Mouse (Mus musculus) E14TG2a.4 (cell line): ENCODE measurements around the gene Kcnh5.
A peak's percentile ranks its signal among the peaks of the same experiment; 100 is the strongest.

Experiments used
- H3K27me3 ChIP-seq: 2 replicates; pipeline ENCODE4 v1.6.1; 2014; ENCODE audit warnings: low read length, control low read depth; ENCODE audit not compliant: insufficient read depth
- H3K36me3 ChIP-seq: 2 replicates; pipeline ENCODE4 v1.6.1; 2014; ENCODE audit warnings: low read length, control low read depth; ENCODE audit not compliant: insufficient read depth
- H3K4me1 ChIP-seq: replicated peaks from 2 replicates; pipeline ENCODE4 v1.6.1; 2014; ENCODE audit warnings: low read depth, low read length, control low read depth
- H3K4me3 ChIP-seq: replicated peaks from 2 replicates; pipeline ENCODE4 v1.5.1; 2014; ENCODE audit warnings: mild to moderate bottlenecking, low read length
- H3K9me3 ChIP-seq: 2 replicates; pipeline ENCODE4 v1.6.1; 2014; ENCODE audit warnings: low read length, control low read depth
- CTCF ChIP-seq: conservative IDR thresholded peaks from 2 replicates; pipeline ENCODE4 v1.5.1; 2014; ENCODE audit warnings: low read length
- NANOG ChIP-seq: IDR thresholded peaks from 2 replicates; pipeline ENCODE4 v1.6.1; 2014; ENCODE audit warnings: borderline replicate concordance, low read length, mixed read lengths
- POU5F1 ChIP-seq: IDR thresholded peaks from 2 replicates; pipeline ENCODE4 v1.6.1; 2014; ENCODE audit warnings: low read length, borderline replicate concordance

The Kcnh5 gene

GRCm38 (mm10) chr12:75176691-75177645, at the start of gene Kcnh5:
TSS of gene Kcnh5 (minus strand) at chr12:75177332.
- no peak for TF ChIP-seq CTCF
- TF ChIP-seq POU5F1: no peak
- no peak for TF ChIP-seq NANOG
- H3K27me3 ChIP-seq: peaks cover 73% of the 10 kb centered on the region
- peaks cover 22% of the 10 kb centered on the region for H3K4me1 ChIP-seq
- no peaks in the 10 kb centered on the region for H3K36me3 ChIP-seq
- H3K4me3 ChIP-seq: peak within 1 kb of the TSS; percentile 85
- no peaks in the 10 kb centered on the region for H3K9me3 ChIP-seq

GRCm38 (mm10) chr12:75223966-75224365, 46.8 kb upstream of the Kcnh5 start:
- Histone ChIP-seq H3K4me1 (no peaks in the 10 kb centered on the region), H3K4me3 (no peak overlapping the region), H3K9me3 (peaks cover 28% of the 10 kb centered on the region), H3K36me3 (no peaks in the 10 kb centered on the region), H3K27me3 (no peaks in the 10 kb centered on the region)
- TF ChIP-seq CTCF (no peak), POU5F1 (no peak), NANOG (no peak)

- TF ChIP-seq NANOG: no peak
- no peak for TF ChIP-seq CTCF
- no peak for TF ChIP-seq POU5F1
Measured at GRCm38 (mm10) chr12:75189413-75189812, 12.3 kb upstream of the Kcnh5 start.

GRCm38 (mm10) chr12:75182646-75183045, 5.5 kb upstream of the Kcnh5 start:
- Histone ChIP-seq H3K27me3 (peaks cover 43% of the 10 kb centered on the region), H3K4me1 (peaks cover 6% of the 10 kb centered on the region), H3K9me3 (no peaks in the 10 kb centered on the region), H3K4me3 (no peak overlapping the region), H3K36me3 (no peaks in the 10 kb centered on the region)
- no peak for TF ChIP-seq CTCF
- TF ChIP-seq POU5F1: no peak
- no peak for TF ChIP-seq NANOG

More at GRCm38 (mm10) chr12:75189413-75189812, 12.3 kb upstream of the Kcnh5 start:
- H3K27me3 ChIP-seq: no peaks in the 10 kb centered on the region
- H3K4me1 ChIP-seq: no peaks in the 10 kb centered on the region; the same call in 1 of the 2 replicates
- peaks cover 16% of the 10 kb centered on the region for H3K9me3 ChIP-seq
- no peak overlapping the region for H3K4me3 ChIP-seq
- H3K36me3 ChIP-seq: no peaks in the 10 kb centered on the region

DNA sequence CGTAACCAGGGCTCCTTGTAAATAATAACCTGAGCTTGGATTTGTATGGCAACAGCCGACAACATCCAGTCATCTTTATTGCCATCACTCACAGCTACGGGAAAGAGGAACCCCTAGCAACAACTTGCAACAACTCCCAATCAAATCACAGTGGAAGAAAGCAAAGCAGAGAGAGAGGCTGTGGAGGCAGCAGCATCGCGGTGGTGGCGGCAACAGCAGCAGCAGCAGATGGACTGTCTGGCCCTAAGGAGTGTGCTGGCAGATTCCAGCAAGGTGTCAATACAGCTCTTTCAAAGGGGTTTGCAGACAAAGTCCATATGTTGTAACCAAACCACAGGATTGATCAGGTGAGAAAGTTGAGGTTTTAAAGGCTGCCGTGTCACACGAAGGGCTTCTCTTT, 2.4 kb upstream of the Kcnh5 start:
- Histone ChIP-seq H3K36me3 (no peaks in the 10 kb centered on the region), H3K4me3 (no peak overlapping the region), H3K27me3 (peaks cover 71% of the 10 kb centered on the region), H3K4me1 (peaks cover 22% of the 10 kb centered on the region), H3K9me3 (no peaks in the 10 kb centered on the region)
- no peak for TF ChIP-seq POU5F1
- TF ChIP-seq NANOG: no peak
- TF ChIP-seq CTCF: no peak

DNA sequence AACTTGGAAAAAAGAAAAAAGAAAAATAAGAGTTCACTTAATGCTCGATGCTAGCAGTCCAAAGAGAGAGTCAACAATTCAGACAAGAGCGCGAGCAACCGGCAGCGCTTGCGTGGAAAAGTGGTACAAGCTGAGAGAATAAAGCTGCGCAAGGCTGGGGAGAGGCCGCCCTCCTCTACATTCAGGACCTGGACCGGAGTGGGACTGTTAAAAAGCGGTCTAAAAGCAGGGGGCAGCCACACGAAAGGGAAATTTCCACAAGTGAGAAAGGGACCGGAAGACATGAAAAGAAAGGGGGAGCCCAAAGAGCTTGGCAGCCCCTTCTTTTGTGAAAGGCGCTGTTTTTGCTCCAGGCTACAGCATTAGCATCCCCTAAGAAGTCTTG, 506 bp upstream of the Kcnh5 start:
- Histone ChIP-seq H3K9me3 (no peaks in the 10 kb centered on the region), H3K4me1 (peaks cover 22% of the 10 kb centered on the region), H3K27me3 (peaks cover 72% of the 10 kb centered on the region), H3K36me3 (no peaks in the 10 kb centered on the region), H3K4me3 (peak overlapping the region; percentile 85)
- no peak for TF ChIP-seq POU5F1
- TF ChIP-seq CTCF: no peak
- no peak for TF ChIP-seq NANOG

DNA sequence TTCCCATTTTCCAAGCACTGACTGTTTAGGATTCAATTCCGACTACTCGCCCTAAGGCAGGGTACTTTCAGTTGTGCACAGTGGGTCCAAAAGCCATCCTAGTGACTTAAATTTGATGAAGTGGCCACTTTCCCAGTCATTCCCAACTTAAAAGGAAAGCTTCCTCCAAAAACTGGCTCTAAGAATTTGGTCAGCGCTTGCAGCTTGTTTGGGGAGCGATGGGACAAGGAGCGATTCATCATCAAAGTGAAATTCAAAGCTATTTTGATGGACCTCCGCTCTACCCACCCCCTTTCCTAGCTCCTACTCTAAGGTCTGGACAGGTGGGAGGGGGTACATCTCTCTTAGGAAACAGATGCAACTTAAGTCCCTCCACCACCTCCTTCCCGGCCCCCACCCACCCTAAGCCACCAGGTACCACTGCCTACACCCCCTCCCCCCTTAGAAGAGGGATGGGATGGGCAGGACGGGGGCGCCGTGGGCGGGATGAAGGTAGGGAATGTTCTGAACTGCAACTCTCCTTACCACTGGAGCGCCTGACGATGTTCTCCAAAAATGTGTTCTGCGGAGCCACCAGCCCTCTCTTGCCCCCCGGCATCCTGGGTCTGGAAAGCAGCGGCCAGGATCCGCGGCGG, 1.1 kb downstream of the Kcnh5 start:
- no peaks in the 10 kb centered on the region for H3K36me3 ChIP-seq
- no peak for TF ChIP-seq POU5F1
- no peak for TF ChIP-seq CTCF
- TF ChIP-seq NANOG: no peak
- H3K4me3 ChIP-seq: peak overlapping the region; percentile 85
- peaks cover 22% of the 10 kb centered on the region for H3K4me1 ChIP-seq
- peaks cover 69% of the 10 kb centered on the region for H3K27me3 ChIP-seq
- no peaks in the 10 kb centered on the region for H3K9me3 ChIP-seq

- Histone ChIP-seq H3K4me1 (peaks cover 3% of the 10 kb centered on the region), H3K36me3 (no peaks in the 10 kb centered on the region), H3K27me3 (peaks cover 24% of the 10 kb centered on the region), H3K4me3 (no peak overlapping the region), H3K9me3 (no peaks in the 10 kb centered on the region)
- TF ChIP-seq POU5F1: no peak
- TF ChIP-seq CTCF: peak; percentile 19; the same call in 1 of the 2 replicates
Measured at GRCm38 (mm10) chr12:75170970-75171369, 6.2 kb downstream of the Kcnh5 start.
